In genomic region chr11:62610304-62610703, GRCm38 (mm10) we compare ENCODE assay signal across 32 mouse cellular contexts.
"Had no signal": no experiment of that assay in that cellular context is flagged by ENCODE, and none has a peak within 500 bp of the region (broad histone marks: within the 10 kb centered on the region; RNA-seq: fewer than 3 reads in every experiment).

No protein-coding gene starts in this region.

- ATAC-seq: liver, embryonic 12.5 days; liver, postnatal 0 days; lung, postnatal 0 days; midbrain, embryonic 13.5 days; midbrain, embryonic 15.5 days; midbrain, embryonic 16.5 days had no signal

- H3K4me3 ChIP-seq: limb, embryonic 10.5 days; limb, embryonic 12.5 days; limb, embryonic 13.5 days; limb, embryonic 15.5 days; liver, embryonic 12.5 days; liver, embryonic 13.5 days; liver, embryonic 15.5 days; lung, embryonic 15.5 days; megakaryocyte, embryonic 14.5 days; midbrain, embryonic 10.5 days; midbrain, embryonic 12.5 days; midbrain, embryonic 13.5 days; midbrain, embryonic 15.5 days; myocyte; neural tube, embryonic 12.5 days had no signal

- H3K27ac ChIP-seq: limb, embryonic 10.5 days; limb, embryonic 12.5 days; limb, embryonic 13.5 days; limb, embryonic 15.5 days; liver, embryonic 12.5 days; liver, embryonic 13.5 days; liver, embryonic 14.5 days; liver, embryonic 15.5 days; lung, embryonic 15.5 days; macrophage; midbrain, embryonic 10.5 days; midbrain, embryonic 12.5 days; midbrain, embryonic 13.5 days; midbrain, embryonic 15.5 days; neural tube, embryonic 12.5 days had no signal

- H3K27me3 ChIP-seq: limb, embryonic 12.5 days; limb, embryonic 13.5 days; limb, embryonic 15.5 days; liver, embryonic 13.5 days; liver, embryonic 15.5 days; lung, embryonic 15.5 days; megakaryocyte, embryonic 14.5 days; midbrain, embryonic 12.5 days; midbrain, embryonic 13.5 days; midbrain, embryonic 15.5 days; neural tube, embryonic 12.5 days had no signal

- H3K4me2 ChIP-seq: limb, embryonic 12.5 days; limb, embryonic 13.5 days; limb, embryonic 15.5 days; liver, embryonic 11.5 days; liver, embryonic 12.5 days; liver, embryonic 13.5 days; liver, embryonic 15.5 days; lung, embryonic 14.5 days; lung, embryonic 15.5 days; midbrain, embryonic 11.5 days; midbrain, embryonic 12.5 days; midbrain, embryonic 13.5 days; midbrain, embryonic 15.5 days; neural tube, embryonic 12.5 days had no signal

- H3K9ac ChIP-seq: limb, embryonic 12.5 days; limb, embryonic 13.5 days; limb, embryonic 15.5 days; liver, embryonic 12.5 days; liver, embryonic 13.5 days; liver, embryonic 14.5 days; liver, embryonic 15.5 days; liver, postnatal 0 days; lung, embryonic 14.5 days; lung, embryonic 15.5 days; midbrain, embryonic 12.5 days; midbrain, embryonic 13.5 days; midbrain, embryonic 15.5 days; neural tube, embryonic 12.5 days had no signal

- DNase-seq: left cerebral cortex, postnatal 4 days; liver; liver, embryonic 13.5 days; liver, postnatal 0 days; lung, adult 18-20 months; lung, adult 2 months; lung, embryonic 14.5 days; lung, postnatal 10 days; lung, postnatal 14 days; lung, postnatal 36 days; lung, postnatal 4 days; midbrain, embryonic 14.5 days had no signal

- H3K9me3 ChIP-seq: limb, embryonic 10.5 days; limb, embryonic 12.5 days; limb, embryonic 13.5 days; limb, embryonic 15.5 days; liver, embryonic 12.5 days; liver, embryonic 13.5 days; liver, embryonic 15.5 days; lung, embryonic 15.5 days; megakaryocyte, embryonic 14.5 days; midbrain, embryonic 10.5 days; midbrain, embryonic 12.5 days; midbrain, embryonic 13.5 days; midbrain, embryonic 15.5 days; neural tube, embryonic 12.5 days had no signal
